Mouse (Mus musculus): Measurements from ENCODE around the gene Clec2i.
"Not testable (repeated sequence)": the region's sequence is repeated elsewhere in the genome, so short reads cannot be mapped to it uniquely, and the experiment has no call there.

Gene Clec2i

GRCm38 (mm10) chr6:128854895-128855294, 32.5 kb upstream of the Clec2i start:
- no peak for DNase-seq (ENCODE audit: low spot score in 2 of 2)

DNA sequence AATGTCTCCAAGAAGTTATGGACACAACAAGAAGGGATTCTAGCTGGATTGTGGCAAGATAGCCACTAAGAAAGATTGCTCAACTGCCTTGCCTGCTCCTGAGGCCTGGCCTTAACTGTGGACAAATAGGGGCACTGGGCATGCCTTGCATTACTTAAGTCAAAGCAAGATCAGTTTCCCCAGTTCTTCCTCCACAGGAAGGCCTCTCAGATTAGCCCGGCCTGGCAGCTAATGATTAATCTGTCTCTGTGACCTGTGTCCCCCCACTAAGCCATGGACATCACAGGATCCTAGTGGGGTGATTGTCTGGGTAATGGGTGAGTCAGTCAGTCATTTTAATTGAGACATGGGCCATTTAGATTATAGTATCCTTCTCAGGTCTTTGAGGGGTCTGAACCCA, 31.9 kb upstream of the Clec2i start:
- no peak for DNase-seq (ENCODE audit: low spot score in 2 of 2)

DNA sequence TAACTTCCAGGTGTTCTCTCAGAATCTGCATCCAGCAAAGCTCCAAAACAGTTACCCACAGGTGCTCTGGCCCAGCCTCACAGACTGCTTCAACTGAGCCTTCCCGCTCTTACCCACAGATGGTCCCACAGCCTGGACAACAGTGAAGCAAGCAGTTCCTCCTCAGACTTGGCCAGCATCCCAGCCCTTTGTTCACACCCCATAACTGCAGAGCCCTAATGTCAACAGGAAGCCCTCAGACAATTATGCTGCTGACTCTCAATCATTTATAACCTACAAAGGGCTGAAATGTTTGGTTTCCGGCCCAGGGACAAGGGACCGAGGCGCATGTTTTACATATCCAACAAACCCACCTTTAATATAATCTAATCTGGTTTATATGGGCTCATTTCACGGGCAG, 31.1 kb upstream of the Clec2i start:
- DNase-seq (ENCODE audit: low spot score in 2 of 2): no peak

- DNase-seq (ENCODE audit: low spot score in 2 of 2): no peak
These were observed 29.4 kb upstream of the Clec2i start for GRCm38 (mm10) chr6:128857976-128858375.

DNA sequence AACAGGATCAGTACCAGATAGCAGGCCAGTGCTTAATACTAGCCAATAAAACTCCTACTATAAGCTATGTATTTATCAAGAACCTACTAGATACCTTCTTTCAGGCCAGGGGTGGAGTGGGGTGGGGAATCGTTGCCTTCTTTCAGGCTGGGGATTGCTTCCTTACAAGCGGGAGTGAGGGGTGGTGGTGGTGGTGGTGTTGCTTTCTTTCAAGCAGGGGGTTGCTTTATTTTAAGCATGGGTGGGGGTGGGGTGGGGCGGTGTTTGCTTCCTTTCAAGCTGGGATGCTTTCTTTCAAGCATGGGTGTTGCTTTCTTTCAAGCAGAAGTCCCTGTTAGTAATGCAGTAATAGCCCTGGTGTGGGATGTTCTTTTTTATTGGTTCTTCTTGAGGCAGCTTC, 18.5 kb upstream of the Clec2i start:
- DNase-seq (ENCODE audit: low spot score in 2 of 2): no peak

- no peak for DNase-seq (ENCODE audit: low spot score in 2 of 2)
These were observed 15.3 kb upstream of the Clec2i start for GRCm38 (mm10) chr6:128871910-128872610.

GRCm38 (mm10) chr6:128888834-128889233, 1.4 kb downstream of the Clec2i start:
- no peak for DNase-seq (ENCODE audit: low spot score in 2 of 2)

DNA sequence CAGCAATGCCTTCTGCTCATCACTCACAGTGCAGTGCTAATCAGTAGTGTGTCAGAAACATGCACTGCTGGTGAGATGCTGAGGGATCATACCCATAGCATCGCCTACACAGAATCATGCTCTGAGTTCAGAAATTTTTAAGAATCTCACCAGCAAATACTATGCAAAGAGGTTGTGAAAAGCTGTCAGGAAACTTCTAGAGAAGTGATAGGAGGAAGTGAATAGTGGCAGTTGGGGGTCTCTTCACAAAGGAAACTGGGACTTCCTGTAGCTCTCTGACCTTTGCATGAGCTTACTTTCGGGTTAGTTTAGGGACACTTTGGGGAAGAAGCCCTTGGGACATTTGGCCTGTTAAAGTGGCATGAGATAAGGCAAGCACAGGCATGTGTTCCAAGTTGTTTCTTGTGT, 3.6 kb downstream of the Clec2i start, which contains the start of gene BC035044:
BC035044 (minus strand) TSS at position 179 of the 408 bp plus-strand sequence.
- DNase-seq (ENCODE audit: low spot score in 2 of 2): no peak

DNA sequence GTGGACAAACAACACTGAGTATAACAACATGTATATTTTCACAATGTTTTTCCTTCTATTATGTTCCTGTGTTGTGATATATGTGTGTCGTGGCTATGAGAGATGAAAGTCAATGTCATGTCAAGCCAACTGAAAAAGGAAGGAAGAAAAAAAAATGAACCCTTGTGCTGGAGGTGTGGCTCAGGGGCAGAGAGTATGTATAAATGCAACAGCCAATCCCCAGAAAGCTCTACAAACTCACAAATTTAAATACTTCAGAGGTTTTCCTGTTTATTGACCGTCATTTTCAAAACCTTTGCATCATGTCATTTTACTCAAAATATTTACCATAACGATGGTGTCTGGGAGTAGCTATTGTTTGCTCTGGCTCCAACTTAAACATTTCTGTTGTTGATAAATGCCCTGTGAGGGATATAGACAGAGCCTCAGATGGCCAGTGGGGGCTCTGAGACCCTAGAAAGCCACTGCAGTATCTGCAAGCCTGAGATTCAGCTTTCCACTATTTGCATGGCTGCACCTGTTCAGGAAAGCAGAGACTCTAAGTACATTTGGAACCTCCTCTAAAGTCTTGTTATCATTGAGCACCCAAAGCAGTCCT, 8.1 kb downstream of the Clec2i start:
- no peak for DNase-seq (ENCODE audit: low spot score in 2 of 2)

DNA sequence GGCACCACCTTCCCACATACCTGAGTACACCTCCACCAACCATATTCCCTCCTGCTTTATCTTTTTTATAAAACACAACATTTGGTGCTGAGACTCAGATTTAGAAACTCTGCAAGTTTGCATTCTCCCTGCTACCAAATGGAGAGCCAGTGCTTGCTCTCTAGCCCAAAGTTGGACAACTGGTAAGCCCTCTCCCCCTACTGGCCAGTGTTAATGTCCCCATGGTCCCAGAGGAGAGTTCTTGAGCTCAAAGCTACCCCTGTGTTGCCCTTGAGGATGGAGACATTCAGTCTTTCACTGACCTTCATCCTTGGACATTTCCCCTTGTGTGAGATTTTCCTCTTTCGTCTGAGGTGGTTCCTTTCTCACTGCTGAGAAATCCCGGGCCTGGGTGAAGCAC, 12.7 kb downstream of the Clec2i start:
- no peak for DNase-seq (ENCODE audit: low spot score in 2 of 2)

DNA sequence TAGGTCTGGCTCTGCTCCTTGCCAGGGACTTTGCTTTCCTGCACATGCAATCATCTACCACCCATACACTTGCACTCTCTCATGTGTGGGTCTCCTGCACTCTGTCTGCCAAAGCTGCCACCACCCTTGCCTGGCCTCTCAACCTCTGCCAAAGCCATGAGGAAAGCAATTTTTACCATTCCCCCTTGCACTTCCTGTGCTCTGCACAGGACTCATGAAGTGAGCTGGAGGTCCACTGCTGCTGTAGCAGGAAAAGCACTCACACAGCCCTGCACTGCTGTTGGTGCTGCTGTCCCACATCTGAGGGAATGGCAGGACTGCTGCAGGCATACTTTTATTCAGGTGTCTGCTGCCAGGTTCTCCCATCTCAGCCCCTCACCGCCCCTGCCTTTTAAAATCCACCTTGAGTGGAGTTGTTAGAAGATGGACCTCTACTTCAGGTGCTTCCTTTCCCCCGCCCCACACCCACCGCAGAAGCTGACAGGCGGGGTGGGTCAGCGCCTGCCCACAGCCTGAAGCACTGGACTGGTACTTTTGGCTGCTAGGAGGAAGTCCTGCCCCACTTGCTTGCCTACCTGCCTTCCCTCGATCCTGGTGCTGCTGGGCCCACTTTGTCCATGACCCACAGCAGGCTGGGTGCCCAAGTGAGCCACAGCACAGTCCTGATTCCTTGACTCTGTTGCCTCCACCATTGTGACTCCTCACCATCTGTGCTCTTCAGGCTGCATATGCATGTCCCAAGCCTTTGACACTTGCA, 13.6 kb downstream of the Clec2i start:
- not testable (repeated sequence) for DNase-seq (ENCODE audit: low spot score in 2 of 2)

GRCm38 (mm10) chr6:128913598-128914254, 26.3 kb downstream of the Clec2i start:
- no peak for DNase-seq (ENCODE audit: low spot score in 2 of 2)

GRCm38 (mm10) chr6:128917322-128917721, 29.9 kb downstream of the Clec2i start:
- no peak for DNase-seq (ENCODE audit: low spot score in 2 of 2)

DNA sequence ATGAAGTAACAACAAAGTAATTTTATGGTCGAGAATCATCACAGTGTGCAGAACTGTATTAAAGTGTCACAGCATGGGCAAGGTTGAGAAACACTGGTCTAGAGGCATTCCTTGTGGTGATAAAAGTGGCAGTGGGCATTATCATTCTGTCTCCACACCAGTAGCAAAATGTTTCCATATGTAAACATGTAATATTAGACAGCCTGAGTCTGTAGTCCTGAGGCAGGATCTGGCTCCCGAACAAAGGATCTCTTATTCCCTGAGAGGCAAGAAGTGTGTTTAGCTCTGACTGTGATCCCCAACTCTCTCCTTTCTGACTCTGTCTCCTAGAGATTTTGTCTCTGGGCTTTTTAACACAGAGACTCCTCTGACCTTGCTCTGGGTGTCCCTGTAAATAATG, 45.7 kb downstream of the Clec2i start:
- no peak for DNase-seq (ENCODE audit: low spot score in 2 of 2)

DNA sequence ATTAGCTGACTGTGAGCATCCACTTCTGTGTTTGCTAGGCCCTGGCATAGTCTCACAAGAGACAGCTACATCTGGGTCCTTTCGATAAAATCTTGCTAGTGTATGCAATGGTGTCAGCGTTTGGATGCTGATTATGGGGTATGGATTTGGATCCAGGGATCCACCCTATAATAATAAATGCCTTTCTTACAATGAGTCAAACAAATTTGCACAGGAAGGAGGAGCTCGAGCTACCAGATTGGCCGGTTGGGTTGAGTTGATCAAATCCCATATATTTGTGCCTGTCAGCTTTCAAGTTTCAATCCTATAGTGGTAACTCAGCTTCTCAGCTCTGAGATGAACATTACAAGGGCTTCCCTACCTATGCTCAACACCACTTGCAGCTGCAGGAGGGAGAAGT, 46.7 kb downstream of the Clec2i start, which contains the start of gene Clec2g:
Clec2g (plus strand) TSS at position 301 of the 400 bp plus-strand sequence.
- not testable (repeated sequence) for DNase-seq (ENCODE audit: low spot score in 2 of 2)

GRCm38 (mm10) chr6:128935889-128936665, 48.7 kb downstream of the Clec2i start:
- not testable (repeated sequence) for DNase-seq (ENCODE audit: low spot score in 2 of 2)

GRCm38 (mm10) chr6:128941646-128942421, 54.4 kb downstream of the Clec2i start:
- DNase-seq (ENCODE audit: low spot score in 2 of 2): no peak

GRCm38 (mm10) chr6:128945564-128945963, 58.2 kb downstream of the Clec2i start:
- no peak for DNase-seq (ENCODE audit: low spot score in 2 of 2)
